Mouse (Mus musculus) pancreas, adult 10 weeks (tissue): ENCODE measurements around the gene Gm21953. TPM values are rescaled to one million over a fixed set of nuclear protein-coding genes. Genes with fewer than 3 reads are reported as not detected.

ENCODE experiments used
- polyA plus RNA-seq: library from polyadenylated mRNA; stranded (reverse); fragments of 350-450 nt; fragmentation: Illumina TruSeq; extraction: RNeasy Lipid Tissue Mini Kit (QIAGEN cat#74804); gene quantifications from one replicate; pipeline ENCODE4 v1.2.3, GENCODE M21; 2015; ENCODE audit warnings: low read depth, low replicate concordance; ENCODE audit not compliant: insufficient read depth

The Gm21953 gene
- not detected for polyA plus RNA-seq

GRCm38 (mm10) chr4:42293967-42294366, at the start of gene Gm21953:
Gm21953 (plus strand) TSS chr4:42294267.

GRCm38 (mm10) chr4:42255467-42255866, 38.6 kb upstream of the Gm21953 start, which contains the start of gene Ccl21b:
Ccl21b (plus strand) TSS chr4:42255767.

GRCm38 (mm10) chr4:42318034-42318433, 24.0 kb downstream of the Gm21953 start, which contains the start of gene Fam205a3:
Fam205a3 (plus strand) TSS chr4:42318334.

Other genes with a start within 250 kb of the Gm21953 start
- gene Gm3893, start 203.1 kb upstream of the Gm21953 start, polyA plus RNA-seq: not detected
- gene Gm13304, start 179.4 kb upstream of the Gm21953 start, polyA plus RNA-seq: not detected
- gene Gm13306, start 140.8 kb upstream of the Gm21953 start, polyA plus RNA-seq: not detected
- not detected for gene Gm13305, start 125.7 kb upstream of the Gm21953 start, polyA plus RNA-seq
- gene Gm10600, start 53.6 kb upstream of the Gm21953 start, polyA plus RNA-seq: 0.46 TPM
- gene Ccl21b, start 38.5 kb upstream of the Gm21953 start, polyA plus RNA-seq: not detected
- gene Fam205a3, start 24.1 kb downstream of the Gm21953 start, polyA plus RNA-seq: not detected
- not detected for gene Gm21586, start 145.1 kb downstream of the Gm21953 start, polyA plus RNA-seq
- gene Gm2163, start 172.5 kb downstream of the Gm21953 start, polyA plus RNA-seq: not detected
- gene Fam205a2, start 233.9 kb downstream of the Gm21953 start, polyA plus RNA-seq: not detected